Mouse (Mus musculus) urinary bladder, adult 2 months (tissue): Measurements from ENCODE around the gene Kcnmb2. TPM values are rescaled to one million over a fixed set of nuclear protein-coding genes. Genes with fewer than 3 reads are reported as not detected.

ENCODE experiments used
- DNase-seq: peaks from one replicate; pipeline ENCODE4 v3.0.0; 2022; ENCODE audit warnings: low spot score
- polyA plus RNA-seq: library from polyadenylated mRNA; depleted of rRNA; stranded (reverse); fragments of >200 nt; gene quantifications from 2 replicates; pipeline ENCODE4 v1.2.3, GENCODE M21; 2012

The Kcnmb2 gene
- polyA plus RNA-seq, 1 experiment, result 0.12 TPM

GRCm38 (mm10) chr3:32012205-32012931 lies 110.1 kb downstream of the Kcnmb2 start:
- no peak for DNase-seq

- no peak for DNase-seq
Measured at GRCm38 (mm10) chr3:32020981-32021380, 118.7 kb downstream of the Kcnmb2 start.

GRCm38 (mm10) chr3:32029375-32030050 lies 127.2 kb downstream of the Kcnmb2 start:
- no peak for DNase-seq

GRCm38 (mm10) chr3:32032381-32032780 lies 130.1 kb downstream of the Kcnmb2 start:
- no peak for DNase-seq

- DNase-seq, result no peak
Measured at GRCm38 (mm10) chr3:32043814-32044213, 141.5 kb downstream of the Kcnmb2 start.

GRCm38 (mm10) chr3:32048777-32049176 lies 146.5 kb downstream of the Kcnmb2 start:
- no peak for DNase-seq

GRCm38 (mm10) chr3:32052596-32052995 lies 150.3 kb downstream of the Kcnmb2 start:
- no peak for DNase-seq

GRCm38 (mm10) chr3:32053610-32054241 lies 151.4 kb downstream of the Kcnmb2 start:
- no peak for DNase-seq

- no peak for DNase-seq
Measured at GRCm38 (mm10) chr3:32059888-32060656, 157.8 kb downstream of the Kcnmb2 start.

- no peak for DNase-seq
Measured at GRCm38 (mm10) chr3:32062685-32063084, 160.4 kb downstream of the Kcnmb2 start.

- DNase-seq, result no peak
Measured at GRCm38 (mm10) chr3:32063312-32063711, 161.0 kb downstream of the Kcnmb2 start.

- DNase-seq, result no peak
Measured at GRCm38 (mm10) chr3:32067004-32067935, 165.0 kb downstream of the Kcnmb2 start.

- no peak for DNase-seq
Measured at GRCm38 (mm10) chr3:32073881-32074280, 171.6 kb downstream of the Kcnmb2 start.

GRCm38 (mm10) chr3:32088762-32089161 lies 186.5 kb downstream of the Kcnmb2 start:
- DNase-seq, result no peak

- DNase-seq, result no peak
Measured at GRCm38 (mm10) chr3:32101391-32101790, 199.1 kb downstream of the Kcnmb2 start.

- DNase-seq, result no peak
Measured at GRCm38 (mm10) chr3:32119851-32120250, 217.5 kb downstream of the Kcnmb2 start.

GRCm38 (mm10) chr3:32121731-32122130 lies 219.4 kb downstream of the Kcnmb2 start:
- DNase-seq, result no peak

GRCm38 (mm10) chr3:32125431-32125830 lies 223.1 kb downstream of the Kcnmb2 start:
- no peak for DNase-seq

- DNase-seq, result no peak
Measured at GRCm38 (mm10) chr3:32128391-32128790, 226.1 kb downstream of the Kcnmb2 start.

- no peak for DNase-seq
Measured at GRCm38 (mm10) chr3:32130696-32131095, 228.4 kb downstream of the Kcnmb2 start.
